Mouse (Mus musculus) left cerebral cortex, adult 18-20 months (tissue): Measurements from ENCODE around the gene Artn. TPM values are rescaled to one million over a fixed set of nuclear protein-coding genes. Genes with fewer than 3 reads are reported as not detected.

Experiments
- DNase-seq, 2 experiments: peaks; one replicate each; pipeline ENCODE4 v3.0.0; 2021 to 2022; ENCODE audit warnings: low spot score in 2 of 2, mixed read lengths in 1 of 2
- long read RNA-seq, 2 experiments: library from polyadenylated mRNA; stranded (forward); transcript quantifications; one replicate each; pipeline ENCODE4 v2.0.0; 2021
- total RNA-seq, 2 experiments: library from RNA; stranded (reverse); gene quantifications; 2 replicates each; pipeline ENCODE4 v1.2.3; 2021

Artn gene
- total RNA-seq, result 1 to 10 TPM; 1.7 to 2.5 TPM
- long read RNA-seq, experiment 1, partial matches to known transcripts, result 1 of 1 reads
- long read RNA-seq, experiment 1, other reads (novel, unspliced or antisense), result 0 of 1 reads
- long read RNA-seq, experiment 2, result 0 reads

- no peak for DNase-seq
These were observed at the start of gene Artn for GRCm38 (mm10) chr4:117929391-117929881. TSS of gene Artn (minus strand) at chr4:117929763.

GRCm38 (mm10) chr4:117979181-117979580, 49.6 kb upstream of the Artn start:
- DNase-seq, result no peak

- DNase-seq, result no peak
These were observed 48.7 kb upstream of the Artn start for GRCm38 (mm10) chr4:117978282-117978681.

GRCm38 (mm10) chr4:117977841-117978240, 48.3 kb upstream of the Artn start:
- no peak for DNase-seq

GRCm38 (mm10) chr4:117977371-117977770, 47.8 kb upstream of the Artn start:
- DNase-seq, result no peak

GRCm38 (mm10) chr4:117975820-117976219, 46.3 kb upstream of the Artn start:
- no peak for DNase-seq

GRCm38 (mm10) chr4:117974719-117975118, 45.2 kb upstream of the Artn start:
- peak; percentile 46 to 55 for DNase-seq

- no peak for DNase-seq
These were observed 43.4 kb upstream of the Artn start for GRCm38 (mm10) chr4:117972999-117973398.

- no peak for DNase-seq
These were observed 34.9 kb upstream of the Artn start for GRCm38 (mm10) chr4:117964346-117965025.

GRCm38 (mm10) chr4:117957492-117957891, 27.9 kb upstream of the Artn start:
- DNase-seq, result no peak

GRCm38 (mm10) chr4:117947493-117947892, 17.9 kb upstream of the Artn start:
- no peak for DNase-seq

- peak; percentile 7 to 25 for DNase-seq
These were observed 17.2 kb upstream of the Artn start for GRCm38 (mm10) chr4:117946639-117947305.

- no peak for DNase-seq
These were observed 13.8 kb upstream of the Artn start for GRCm38 (mm10) chr4:117943317-117943716.

- no peak for DNase-seq
These were observed 7.4 kb upstream of the Artn start for GRCm38 (mm10) chr4:117936964-117937363.

GRCm38 (mm10) chr4:117934081-117934480, 4.5 kb upstream of the Artn start:
- DNase-seq, result no peak

- no peak for DNase-seq
These were observed 3.7 kb upstream of the Artn start for GRCm38 (mm10) chr4:117933248-117933647.

GRCm38 (mm10) chr4:117928699-117929241, 793 bp downstream of the Artn start:
- DNase-seq, result peak; percentile 59 to 62

- no peak for DNase-seq
These were observed 1.3 kb downstream of the Artn start for GRCm38 (mm10) chr4:117928234-117928633.

- peak; percentile 60 to 67 for DNase-seq
These were observed 2.7 kb downstream of the Artn start for GRCm38 (mm10) chr4:117926545-117927482.

- DNase-seq, result no peak
These were observed 4.6 kb downstream of the Artn start for GRCm38 (mm10) chr4:117924916-117925315.

GRCm38 (mm10) chr4:117923450-117923849, 6.1 kb downstream of the Artn start:
- DNase-seq, result no peak
